Mouse (Mus musculus): ENCODE results near the gene Smarca2.

GRCm38 (mm10) chr19:26817901-26818300, 213.1 kb downstream of the Smarca2 start:
- no peak for TF ChIP-seq MYOG (IDR thresholded peaks at IDR 0.05; ENCODE audit: control insufficient read depth in 1 of 3, insufficient read depth in 1 of 3, insufficient read length in 2 of 3, low read depth in 2 of 3)
- TF ChIP-seq POLR2AphosphoS2 (IDR thresholded peaks at IDR 0.05; ENCODE audit: insufficient read length, low read depth): no peak
- no peak for TF ChIP-seq TCF12 (IDR thresholded peaks at IDR 0.05; ENCODE audit: insufficient read depth, poor library complexity, severe bottlenecking)

Measured in myocyte (in vitro differentiated cells).